Mouse (Mus musculus): ENCODE results near the gene Clic6. TPM values are rescaled to one million over a fixed set of nuclear protein-coding genes. Genes with fewer than 3 reads are reported as not detected.
A peak's percentile ranks its signal among the peaks of the same experiment; 100 is the strongest.

The Clic6 gene
- polyA plus RNA-seq, 1 experiment from 2014 or later: 0.59 TPM

DNA sequence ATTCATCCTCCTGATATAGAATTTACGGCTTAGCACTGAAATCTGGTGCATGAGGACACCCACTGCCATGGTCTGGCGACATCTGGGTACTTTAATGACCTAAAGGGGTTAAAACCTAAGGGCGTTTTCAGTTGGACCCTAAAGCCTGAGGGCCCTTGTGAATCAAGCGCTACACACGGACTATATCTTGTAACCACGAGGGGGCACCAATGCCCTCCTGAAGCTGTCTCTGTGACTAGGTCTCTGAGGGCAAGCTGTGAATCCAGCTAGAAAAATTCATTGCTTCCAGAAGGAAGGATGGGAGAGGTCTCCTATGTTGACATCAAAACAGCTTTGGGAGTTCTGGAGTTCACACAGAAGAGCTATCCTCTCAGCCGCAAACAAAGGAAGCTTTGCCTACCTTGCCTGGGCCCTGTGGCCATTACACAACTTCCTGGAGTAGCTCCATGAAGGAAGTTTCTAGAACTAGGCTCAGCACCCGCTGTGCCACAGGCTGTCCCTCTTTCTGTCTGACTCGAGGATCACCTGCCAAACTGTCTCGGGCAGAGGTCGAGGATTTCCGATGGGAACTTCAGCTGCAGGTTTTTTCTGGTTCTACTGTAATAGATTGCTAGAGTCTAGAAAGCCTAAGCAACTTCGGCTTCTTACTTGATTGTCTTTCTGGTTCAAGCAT, 34.4 kb downstream of the Clic6 start:
- no peaks in the 10 kb centered on the region for H3K4me1 ChIP-seq (ENCODE audit: control insufficient read depth, insufficient read depth, low read length)
- H3K4me3 ChIP-seq (ENCODE audit: low read depth, low read length): no peak overlapping the region
- no peak overlapping the region for H3K4me2 ChIP-seq
- no peaks in the 10 kb centered on the region for H3K9me3 ChIP-seq (replicated peaks; ENCODE audit: control insufficient read depth, low read length)
- ATAC-seq (replicated peaks; ENCODE audit: insufficient number of reproducible peaks, low FRiP score, low TSS enrichment): no peak
- WGBS (ENCODE audit: insufficient replicate concordance): 48% methylated on average over 13 of the region's 13 CpGs
- H3K27me3 ChIP-seq (ENCODE audit: control insufficient read depth, insufficient read depth, low read length): peaks cover 6% of the 10 kb centered on the region; the same call in 1 of the 2 replicates
- H3K27ac ChIP-seq (ENCODE audit: low read depth, low read length): no peak overlapping the region
- H3K36me3 ChIP-seq (ENCODE audit: control insufficient read depth, insufficient read depth, low read length): no peaks in the 10 kb centered on the region
- H3K9ac ChIP-seq (ENCODE audit: low read depth, low read length): no peak overlapping the region

DNA sequence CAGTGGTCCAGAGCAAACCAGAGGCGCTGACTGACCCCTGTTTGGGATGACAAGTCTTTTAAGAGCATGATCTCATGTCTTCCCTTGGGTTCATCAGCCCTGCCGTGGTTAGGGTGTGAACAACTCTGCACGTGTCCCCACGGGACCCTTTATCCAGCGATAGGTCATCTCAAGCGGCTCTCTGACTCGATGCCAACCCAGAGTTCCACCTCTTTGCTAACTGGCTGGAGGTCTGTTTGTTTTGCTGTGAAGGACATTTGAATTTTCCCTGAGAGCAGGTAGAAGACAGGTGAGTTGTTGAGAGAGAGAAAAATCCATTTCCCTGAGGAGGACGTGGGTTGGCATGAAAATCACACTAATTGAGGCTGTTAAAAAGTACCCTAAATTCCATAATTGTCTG, 37.8 kb downstream of the Clic6 start:
- no peak overlapping the region for H3K4me2 ChIP-seq
- 70% methylated on average over 8 of the region's 8 CpGs for WGBS (ENCODE audit: insufficient replicate concordance)
- H3K27ac ChIP-seq (ENCODE audit: low read depth, low read length): no peak overlapping the region
- peak overlapping the region; percentile 16; the same call in 1 of the 2 replicates for H3K9ac ChIP-seq (ENCODE audit: low read depth, low read length)
- no peak overlapping the region for H3K4me3 ChIP-seq (ENCODE audit: low read depth, low read length)
- no peaks in the 10 kb centered on the region for H3K9me3 ChIP-seq (replicated peaks; ENCODE audit: control insufficient read depth, low read length)
- no peak for ATAC-seq (replicated peaks; ENCODE audit: insufficient number of reproducible peaks, low FRiP score, low TSS enrichment)
- H3K36me3 ChIP-seq (ENCODE audit: control insufficient read depth, insufficient read depth, low read length): no peaks in the 10 kb centered on the region
- H3K4me1 ChIP-seq (ENCODE audit: control insufficient read depth, insufficient read depth, low read length): no peaks in the 10 kb centered on the region
- H3K27me3 ChIP-seq (ENCODE audit: control insufficient read depth, insufficient read depth, low read length): peaks cover 6% of the 10 kb centered on the region; the same call in 1 of the 2 replicates

DNA sequence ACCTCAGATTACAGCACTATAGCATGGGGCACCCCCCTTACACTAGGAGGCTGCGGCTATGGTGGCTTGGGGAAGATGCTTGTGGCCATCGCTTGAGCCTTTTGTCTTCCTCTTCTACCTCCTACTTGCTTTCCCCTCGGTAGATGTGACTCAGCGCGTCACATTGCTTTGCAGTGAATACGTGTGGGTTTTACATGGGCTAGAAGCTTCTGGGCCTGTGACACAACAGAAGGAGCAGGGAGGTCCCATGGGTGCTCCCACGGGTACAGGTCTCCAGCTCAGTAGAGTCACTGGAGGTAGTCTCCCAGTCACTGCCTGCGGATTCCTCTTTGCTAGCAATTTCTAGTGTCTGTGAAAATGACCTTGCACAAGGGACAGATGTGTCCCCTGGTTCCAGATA, 39.1 kb downstream of the Clic6 start:
- 77% methylated on average over 8 of the region's 8 CpGs for WGBS (ENCODE audit: insufficient replicate concordance)
- no peak for ATAC-seq (replicated peaks; ENCODE audit: insufficient number of reproducible peaks, low FRiP score, low TSS enrichment)

DNA sequence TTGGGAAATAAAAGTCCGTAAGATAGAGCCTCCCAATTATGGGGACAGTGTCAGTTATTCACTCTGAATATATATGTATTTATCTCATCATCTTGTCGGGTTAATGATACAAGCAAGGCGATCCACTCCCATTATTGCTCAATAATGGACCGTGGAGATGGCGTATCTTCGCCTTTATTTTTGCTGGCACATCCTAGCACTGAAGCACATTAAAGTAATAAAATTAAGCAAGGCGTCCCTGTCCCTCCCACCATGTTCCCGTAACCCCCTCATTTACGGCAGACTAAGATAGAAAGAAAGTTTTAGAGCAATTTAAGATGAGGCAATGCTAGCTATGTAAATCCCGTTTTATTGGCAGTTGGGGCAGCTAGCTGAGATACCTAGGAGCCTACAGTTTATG, 40.4 kb downstream of the Clic6 start:
- H3K4me2 ChIP-seq: no peak overlapping the region
- H3K36me3 ChIP-seq (ENCODE audit: control insufficient read depth, insufficient read depth, low read length): no peaks in the 10 kb centered on the region
- no peaks in the 10 kb centered on the region for H3K27me3 ChIP-seq (ENCODE audit: control insufficient read depth, insufficient read depth, low read length)
- H3K9me3 ChIP-seq (replicated peaks; ENCODE audit: control insufficient read depth, low read length): peaks cover 2% of the 10 kb centered on the region
- H3K4me3 ChIP-seq (ENCODE audit: low read depth, low read length): no peak overlapping the region
- H3K27ac ChIP-seq (ENCODE audit: low read depth, low read length): no peak overlapping the region
- no peak overlapping the region for H3K9ac ChIP-seq (ENCODE audit: low read depth, low read length)
- no peaks in the 10 kb centered on the region for H3K4me1 ChIP-seq (ENCODE audit: control insufficient read depth, insufficient read depth, low read length)
- no peak for ATAC-seq (replicated peaks; ENCODE audit: insufficient number of reproducible peaks, low FRiP score, low TSS enrichment)
- WGBS (ENCODE audit: insufficient replicate concordance): 84% methylated on average over 10 of the region's 10 CpGs

More for the DNA sequence above, 39.1 kb downstream of the Clic6 start:
- Histone ChIP-seq H3K4me2 (no peak overlapping the region), H3K27me3 (ENCODE audit: control insufficient read depth, insufficient read depth, low read length) (peaks cover 6% of the 10 kb centered on the region; the same call in 1 of the 2 replicates), H3K36me3 (ENCODE audit: control insufficient read depth, insufficient read depth, low read length) (no peaks in the 10 kb centered on the region), H3K9ac (ENCODE audit: low read depth, low read length) (no peak overlapping the region), H3K9me3 (replicated peaks; ENCODE audit: control insufficient read depth, low read length) (no peaks in the 10 kb centered on the region; the same call in 1 of the 2 replicates), H3K27ac (ENCODE audit: low read depth, low read length) (no peak overlapping the region), H3K4me3 (ENCODE audit: low read depth, low read length) (no peak overlapping the region), H3K4me1 (ENCODE audit: control insufficient read depth, insufficient read depth, low read length) (no peaks in the 10 kb centered on the region)

DNA sequence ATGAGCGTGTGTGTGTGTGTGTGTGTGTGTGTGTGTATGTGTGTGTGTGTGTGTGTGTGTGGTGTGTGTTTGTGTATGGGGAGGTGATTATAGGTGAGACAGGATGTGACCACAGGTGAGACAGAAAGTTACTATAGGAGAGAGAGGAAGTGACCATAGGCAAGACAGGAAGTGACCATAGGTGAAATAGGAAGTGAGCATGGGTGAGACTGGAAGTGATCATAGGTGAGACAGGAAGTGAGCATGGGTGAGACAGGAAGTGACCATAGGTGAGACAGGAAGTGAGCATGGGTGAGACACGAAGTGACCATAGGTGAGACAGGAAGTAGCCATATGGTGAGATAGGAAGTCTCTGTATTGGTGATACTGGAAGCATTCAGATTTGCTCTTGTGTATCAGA, 49.7 kb downstream of the Clic6 start:
- 67% methylated on average over 2 of the region's 2 CpGs for WGBS (ENCODE audit: insufficient replicate concordance)
- no peak for ATAC-seq (replicated peaks; ENCODE audit: insufficient number of reproducible peaks, low FRiP score, low TSS enrichment)
- Histone ChIP-seq H3K4me3 (ENCODE audit: low read depth, low read length) (no peak overlapping the region), H3K27me3 (ENCODE audit: control insufficient read depth, insufficient read depth, low read length) (no peaks in the 10 kb centered on the region), H3K36me3 (ENCODE audit: control insufficient read depth, insufficient read depth, low read length) (no peaks in the 10 kb centered on the region), H3K9me3 (replicated peaks; ENCODE audit: control insufficient read depth, low read length) (peaks cover 3% of the 10 kb centered on the region; the same call in 1 of the 2 replicates), H3K4me1 (ENCODE audit: control insufficient read depth, insufficient read depth, low read length) (no peaks in the 10 kb centered on the region), H3K4me2 (no peak overlapping the region), H3K27ac (ENCODE audit: low read depth, low read length) (no peak overlapping the region), H3K9ac (ENCODE audit: low read depth, low read length) (no peak overlapping the region)

DNA sequence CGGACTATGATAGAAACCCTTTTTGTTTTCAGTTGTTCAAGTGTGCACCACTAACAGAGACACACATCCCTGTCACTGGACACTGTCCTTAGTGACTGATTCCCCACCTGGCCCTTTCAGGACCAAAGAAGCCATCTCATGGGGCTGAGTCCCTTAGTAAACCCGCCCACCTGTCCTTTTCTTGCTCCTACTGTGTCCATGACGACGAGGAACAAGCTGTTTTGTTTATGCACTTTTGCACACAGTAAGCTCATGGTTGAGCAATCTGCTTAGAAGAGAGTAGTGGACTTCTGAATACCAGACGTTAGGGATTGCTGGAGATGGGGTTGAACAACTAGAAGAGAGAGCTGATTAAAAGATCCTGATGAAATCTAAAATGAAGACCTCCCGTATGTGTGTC, 52.8 kb downstream of the Clic6 start:
- Histone ChIP-seq H3K4me2 (no peak overlapping the region), H3K9me3 (replicated peaks; ENCODE audit: control insufficient read depth, low read length) (no peaks in the 10 kb centered on the region), H3K36me3 (ENCODE audit: control insufficient read depth, insufficient read depth, low read length) (no peaks in the 10 kb centered on the region), H3K27ac (ENCODE audit: low read depth, low read length) (no peak overlapping the region), H3K4me1 (ENCODE audit: control insufficient read depth, insufficient read depth, low read length) (no peaks in the 10 kb centered on the region), H3K27me3 (ENCODE audit: control insufficient read depth, insufficient read depth, low read length) (peaks cover 2% of the 10 kb centered on the region; the same call in 1 of the 2 replicates), H3K9ac (ENCODE audit: low read depth, low read length) (no peak overlapping the region), H3K4me3 (ENCODE audit: low read depth, low read length) (no peak overlapping the region)
- ATAC-seq (replicated peaks; ENCODE audit: insufficient number of reproducible peaks, low FRiP score, low TSS enrichment): no peak
- WGBS (ENCODE audit: insufficient replicate concordance): 82% methylated on average over 6 of the region's 6 CpGs

DNA sequence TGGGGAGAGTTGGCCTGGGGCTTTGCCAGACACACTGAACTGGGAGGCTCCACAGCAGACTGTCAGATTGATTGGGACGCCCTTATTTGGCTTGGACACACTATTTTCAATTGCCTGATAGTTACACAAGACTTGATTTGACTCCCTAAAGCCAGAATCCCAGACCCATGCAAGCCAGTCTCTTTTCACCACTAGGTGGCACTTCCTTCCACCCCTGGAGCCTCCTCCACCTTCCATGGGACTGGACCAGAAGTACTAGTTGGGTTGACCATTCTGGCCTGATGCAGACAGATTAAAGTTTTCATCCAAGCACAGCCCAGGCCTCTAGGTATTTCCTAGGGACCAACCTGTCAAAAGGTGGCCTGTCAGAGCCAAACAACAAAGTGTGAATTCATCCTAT, 58.7 kb downstream of the Clic6 start:
- H3K4me3 ChIP-seq (ENCODE audit: low read depth, low read length): no peak overlapping the region
- 45% methylated on average over 1 of the region's 1 CpGs for WGBS (ENCODE audit: insufficient replicate concordance)
- H3K9me3 ChIP-seq (replicated peaks; ENCODE audit: control insufficient read depth, low read length): no peaks in the 10 kb centered on the region
- ATAC-seq (replicated peaks; ENCODE audit: insufficient number of reproducible peaks, low FRiP score, low TSS enrichment): no peak
- no peak overlapping the region for H3K27ac ChIP-seq (ENCODE audit: low read depth, low read length)
- no peak overlapping the region for H3K4me2 ChIP-seq
- peaks cover 3% of the 10 kb centered on the region; the same call in 1 of the 2 replicates for H3K27me3 ChIP-seq (ENCODE audit: control insufficient read depth, insufficient read depth, low read length)
- no peaks in the 10 kb centered on the region for H3K36me3 ChIP-seq (ENCODE audit: control insufficient read depth, insufficient read depth, low read length)
- no peak overlapping the region for H3K9ac ChIP-seq (ENCODE audit: low read depth, low read length)
- H3K4me1 ChIP-seq (ENCODE audit: control insufficient read depth, insufficient read depth, low read length): no peaks in the 10 kb centered on the region

DNA sequence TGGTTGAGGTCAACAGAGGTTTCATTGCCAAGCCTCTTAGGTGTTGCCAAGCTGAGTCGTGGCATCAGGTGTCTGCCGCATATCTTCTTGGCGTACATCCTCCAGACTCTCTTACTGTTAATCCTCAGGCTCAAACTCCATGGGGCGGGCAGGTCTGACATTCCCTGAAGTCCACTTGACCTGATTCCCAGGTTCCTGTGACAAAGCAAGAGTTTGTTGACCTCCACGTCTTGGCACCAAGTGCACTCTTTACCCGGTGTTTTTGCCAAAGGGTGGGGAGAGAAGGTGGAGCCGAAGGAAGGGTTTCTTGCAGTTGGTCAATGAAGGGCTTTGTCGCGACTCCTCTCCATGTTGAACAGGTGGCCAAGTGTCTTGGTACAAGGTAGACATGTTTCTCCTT, 63.1 kb downstream of the Clic6 start:
- no peak overlapping the region for H3K9ac ChIP-seq (ENCODE audit: low read depth, low read length)
- H3K9me3 ChIP-seq (replicated peaks; ENCODE audit: control insufficient read depth, low read length): no peaks in the 10 kb centered on the region
- H3K27ac ChIP-seq (ENCODE audit: low read depth, low read length): no peak overlapping the region
- 87% methylated on average over 9 of the region's 9 CpGs for WGBS (ENCODE audit: insufficient replicate concordance)
- no peak overlapping the region for H3K4me3 ChIP-seq (ENCODE audit: low read depth, low read length)
- H3K4me1 ChIP-seq (ENCODE audit: control insufficient read depth, insufficient read depth, low read length): 0 out of 2 replicates have a peak, but pooled peaks cover 2% of the 10 kb centered on the region
- no peaks in the 10 kb centered on the region for H3K27me3 ChIP-seq (ENCODE audit: control insufficient read depth, insufficient read depth, low read length)
- H3K36me3 ChIP-seq (ENCODE audit: control insufficient read depth, insufficient read depth, low read length): no peaks in the 10 kb centered on the region
- no peak for ATAC-seq (replicated peaks; ENCODE audit: insufficient number of reproducible peaks, low FRiP score, low TSS enrichment)
- H3K4me2 ChIP-seq: no peak overlapping the region
